Mouse (Mus musculus): ENCODE results near the gene Tfrc. TPM values are rescaled to one million over a fixed set of nuclear protein-coding genes. Genes with fewer than 3 reads are reported as not detected.

The Tfrc gene
- polyA plus RNA-seq, 1 experiment from 2014 or later, result 57.3 TPM

GRCm38 (mm10) chr16:32677040-32677700, 68.5 kb downstream of the Tfrc start:
- Histone ChIP-seq H3K27me3 (ENCODE audit: control insufficient read depth, insufficient read depth, low read depth, low read length) (no peaks in the 10 kb centered on the region), H3K9me3 (ENCODE audit: control insufficient read depth, low read length) (no peaks in the 10 kb centered on the region), H3K36me3 (ENCODE audit: control insufficient read depth, insufficient read depth, low read length) (peaks cover 42% of the 10 kb centered on the region), H3K4me3 (ENCODE audit: low read length) (no peak overlapping the region), H3K4me2 (ENCODE audit: low read depth, low read length) (no peak overlapping the region), H3K9ac (ENCODE audit: low read length) (no peak overlapping the region), H3K27ac (ENCODE audit: low read length) (no peak overlapping the region), H3K4me1 (replicated peaks; ENCODE audit: control insufficient read depth, insufficient read depth, low read length) (no peaks in the 10 kb centered on the region; the same call in 1 of the 2 replicates)
- no peak for ATAC-seq (ENCODE audit: low read depth)
- WGBS, result 86% methylated on average over 10 of the region's 10 CpGs

GRCm38 (mm10) chr16:32677903-32678302, 69.2 kb downstream of the Tfrc start:
- Histone ChIP-seq H3K36me3 (ENCODE audit: control insufficient read depth, insufficient read depth, low read length) (peaks cover 42% of the 10 kb centered on the region), H3K4me3 (ENCODE audit: low read length) (no peak overlapping the region), H3K9me3 (ENCODE audit: control insufficient read depth, low read length) (no peaks in the 10 kb centered on the region), H3K27me3 (ENCODE audit: control insufficient read depth, insufficient read depth, low read depth, low read length) (no peaks in the 10 kb centered on the region), H3K4me1 (replicated peaks; ENCODE audit: control insufficient read depth, insufficient read depth, low read length) (peaks cover 3% of the 10 kb centered on the region; the same call in 1 of the 2 replicates), H3K27ac (ENCODE audit: low read length) (no peak overlapping the region), H3K4me2 (ENCODE audit: low read depth, low read length) (no peak overlapping the region), H3K9ac (ENCODE audit: low read length) (no peak overlapping the region)
- WGBS, result 68% methylated on average over 14 of the region's 14 CpGs
- ATAC-seq (ENCODE audit: low read depth), result no peak

GRCm38 (mm10) chr16:32678812-32679211, 70.1 kb downstream of the Tfrc start:
- H3K4me1 ChIP-seq (replicated peaks; ENCODE audit: control insufficient read depth, insufficient read depth, low read length), result 0 out of 2 replicates have a peak, but pooled peaks cover 4% of the 10 kb centered on the region
- ATAC-seq (ENCODE audit: low read depth), result no peak
- no peak overlapping the region for H3K27ac ChIP-seq (ENCODE audit: low read length)
- no peak overlapping the region for H3K4me3 ChIP-seq (ENCODE audit: low read length)
- WGBS, result 80% methylated on average over 14 of the region's 14 CpGs
- no peak overlapping the region for H3K4me2 ChIP-seq (ENCODE audit: low read depth, low read length)
- H3K27me3 ChIP-seq (ENCODE audit: control insufficient read depth, insufficient read depth, low read depth, low read length), result no peaks in the 10 kb centered on the region
- H3K36me3 ChIP-seq (ENCODE audit: control insufficient read depth, insufficient read depth, low read length), result peaks cover 40% of the 10 kb centered on the region
- H3K9ac ChIP-seq (ENCODE audit: low read length), result no peak overlapping the region
- no peaks in the 10 kb centered on the region for H3K9me3 ChIP-seq (ENCODE audit: control insufficient read depth, low read length)

- Histone ChIP-seq H3K9ac (ENCODE audit: low read length) (no peak overlapping the region), H3K4me2 (ENCODE audit: low read depth, low read length) (no peak overlapping the region), H3K9me3 (ENCODE audit: control insufficient read depth, low read length) (no peaks in the 10 kb centered on the region), H3K4me3 (ENCODE audit: low read length) (no peak overlapping the region), H3K36me3 (ENCODE audit: control insufficient read depth, insufficient read depth, low read length) (peaks cover 35% of the 10 kb centered on the region), H3K4me1 (replicated peaks; ENCODE audit: control insufficient read depth, insufficient read depth, low read length) (0 out of 2 replicates have a peak, but pooled peaks cover 4% of the 10 kb centered on the region), H3K27me3 (ENCODE audit: control insufficient read depth, insufficient read depth, low read depth, low read length) (no peaks in the 10 kb centered on the region), H3K27ac (ENCODE audit: low read length) (no peak overlapping the region)
- WGBS, result 83% methylated on average over 16 of the region's 16 CpGs
- no peak for ATAC-seq (ENCODE audit: low read depth)
Measured at GRCm38 (mm10) chr16:32679976-32680375, 71.3 kb downstream of the Tfrc start.

GRCm38 (mm10) chr16:32680806-32681205, 72.1 kb downstream of the Tfrc start:
- H3K36me3 ChIP-seq (ENCODE audit: control insufficient read depth, insufficient read depth, low read length), result peaks cover 32% of the 10 kb centered on the region

GRCm38 (mm10) chr16:32682194-32682593, 73.5 kb downstream of the Tfrc start:
- H3K36me3 ChIP-seq (ENCODE audit: control insufficient read depth, insufficient read depth, low read length), result peaks cover 25% of the 10 kb centered on the region
- WGBS, result 27% methylated on average over 5 of the region's 5 CpGs

More at GRCm38 (mm10) chr16:32680806-32681205, 72.1 kb downstream of the Tfrc start:
- no peaks in the 10 kb centered on the region for H3K27me3 ChIP-seq (ENCODE audit: control insufficient read depth, insufficient read depth, low read depth, low read length)
- H3K9me3 ChIP-seq (ENCODE audit: control insufficient read depth, low read length), result no peaks in the 10 kb centered on the region
- no peak for ATAC-seq (ENCODE audit: low read depth)
- no peak overlapping the region for H3K4me2 ChIP-seq (ENCODE audit: low read depth, low read length)
- no peak overlapping the region for H3K27ac ChIP-seq (ENCODE audit: low read length)
- H3K4me3 ChIP-seq (ENCODE audit: low read length), result no peak overlapping the region
- H3K9ac ChIP-seq (ENCODE audit: low read length), result no peak overlapping the region
- 0 out of 2 replicates have a peak, but pooled peaks cover 4% of the 10 kb centered on the region for H3K4me1 ChIP-seq (replicated peaks; ENCODE audit: control insufficient read depth, insufficient read depth, low read length)
- 91% methylated on average over 6 of the region's 6 CpGs for WGBS

More at GRCm38 (mm10) chr16:32682194-32682593, 73.5 kb downstream of the Tfrc start:
- Histone ChIP-seq H3K4me3 (ENCODE audit: low read length) (no peak overlapping the region), H3K27ac (ENCODE audit: low read length) (no peak overlapping the region), H3K9ac (ENCODE audit: low read length) (no peak overlapping the region), H3K4me2 (ENCODE audit: low read depth, low read length) (no peak overlapping the region), H3K27me3 (ENCODE audit: control insufficient read depth, insufficient read depth, low read depth, low read length) (no peaks in the 10 kb centered on the region), H3K4me1 (replicated peaks; ENCODE audit: control insufficient read depth, insufficient read depth, low read length) (0 out of 2 replicates have a peak, but pooled peaks cover 4% of the 10 kb centered on the region), H3K9me3 (ENCODE audit: control insufficient read depth, low read length) (no peaks in the 10 kb centered on the region)
- ATAC-seq (ENCODE audit: low read depth), result peak; percentile 46; the same call in 1 of the 2 replicates

Other genes with a start within 250 kb of the Tfrc start
- gene Tm4sf19, start 208.4 kb upstream of the Tfrc start, polyA plus RNA-seq (2015; fragmentation: Nextera tagmentation; extraction: Ambion mirVana), result not detected in 2 replicates
- 30.1 and 31.8 TPM in 2 replicates for gene Tctex1d2, start 189.2 kb upstream of the Tfrc start, polyA plus RNA-seq (2015; fragmentation: Nextera tagmentation; extraction: Ambion mirVana)
- gene Pcyt1a, start 178.0 kb upstream of the Tfrc start, polyA plus RNA-seq (2015; fragmentation: Nextera tagmentation; extraction: Ambion mirVana), result 46.4 and 53.9 TPM in 2 replicates
- gene Slc51a, start 121.0 kb upstream of the Tfrc start, polyA plus RNA-seq (2015; fragmentation: Nextera tagmentation; extraction: Ambion mirVana), result 0.28 and 0.55 TPM in 2 replicates
- gene Zdhhc19, start 112.7 kb upstream of the Tfrc start, polyA plus RNA-seq (2015; fragmentation: Nextera tagmentation; extraction: Ambion mirVana), result not detected in 2 replicates
- 15.4 and 18.0 TPM in 2 replicates for gene Tnk2, start 35.0 kb downstream of the Tfrc start, polyA plus RNA-seq (2015; fragmentation: Nextera tagmentation; extraction: Ambion mirVana)
- 1.6 and 3.4 TPM in 2 replicates for gene Muc4, start 127.0 kb downstream of the Tfrc start, polyA plus RNA-seq (2015; fragmentation: Nextera tagmentation; extraction: Ambion mirVana)
- 0.11 and 0.34 TPM in 2 replicates for gene Muc20, start 188.5 kb downstream of the Tfrc start, polyA plus RNA-seq (2015; fragmentation: Nextera tagmentation; extraction: Ambion mirVana)
- 0.31 and 0.55 TPM in 2 replicates for gene Smbd1, start 201.6 kb downstream of the Tfrc start, polyA plus RNA-seq (2015; fragmentation: Nextera tagmentation; extraction: Ambion mirVana)